Mouse (Mus musculus): ENCODE data around the gene Fut8. TPM values are rescaled to one million over a fixed set of nuclear protein-coding genes. Genes with fewer than 3 reads are reported as not detected.

Fut8 gene
- 10 to 100 TPM; 76.4 to 81.6 TPM for total RNA-seq (2021)
- long read RNA-seq, experiment 1, transcript Fut8-201 (12 exons, 3,358 nt), result major isoform, 33 of 46 reads
- long read RNA-seq, experiment 1, partial matches to known transcripts, result 1 of 46 reads
- long read RNA-seq, experiment 1, other reads (novel, unspliced or antisense), result 12 of 46 reads
- long read RNA-seq, experiment 2, transcript Fut8-201 (12 exons, 3,358 nt), result major isoform, 45 of 73 reads
- long read RNA-seq, experiment 2, partial matches to known transcripts, result 7 of 73 reads
- long read RNA-seq, experiment 2, other reads (novel, unspliced or antisense), result 21 of 73 reads

- no peak for TF ChIP-seq CTCF (conservative IDR thresholded peaks at IDR 0.05)
- Histone ChIP-seq H3K27ac (peak within 1 kb of the TSS; percentile 98), H3K4me3 (peak within 1 kb of the TSS; percentile 98)
- peak; percentile 87 to 88 for DNase-seq (ENCODE audit: low spot score in 2 of 2)
These were observed at the start of gene Fut8 for GRCm38 (mm10) chr12:77237950-77238530. Gene Fut8, plus strand, starts transcription at chr12:77238125.

GRCm38 (mm10) chr12:77189161-77189560 is 48.8 kb upstream of the Fut8 start:
- Histone ChIP-seq H3K27ac (no peak overlapping the region), H3K4me3 (no peak overlapping the region)
- no peak for DNase-seq (ENCODE audit: low spot score in 2 of 2)
- no peak for TF ChIP-seq CTCF (conservative IDR thresholded peaks at IDR 0.05)

DNA sequence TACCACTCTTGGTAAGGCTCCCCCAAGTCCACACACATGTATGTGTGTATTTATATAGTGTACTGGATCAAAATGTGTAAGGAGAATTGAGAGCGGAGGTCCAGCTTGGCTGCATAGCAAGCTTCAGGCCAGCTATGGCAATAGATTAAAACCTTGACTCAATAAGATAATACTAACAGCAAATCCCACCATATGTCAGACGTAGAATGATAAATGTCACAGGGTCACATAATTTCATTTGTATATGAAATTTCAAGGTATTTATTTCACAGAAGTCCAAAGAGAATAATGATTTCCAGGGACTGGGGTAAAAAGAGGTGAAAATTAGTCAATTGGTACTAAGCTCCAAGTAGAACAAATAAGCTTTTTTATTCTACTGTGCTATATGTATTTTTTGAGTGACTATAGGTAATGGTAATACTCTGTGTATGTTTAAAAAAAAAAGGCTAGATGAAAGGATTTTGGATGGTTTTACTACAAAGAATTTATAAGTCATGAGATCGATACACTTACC is 47.9 kb upstream of the Fut8 start:
- H3K27ac ChIP-seq, result no peak overlapping the region
- H3K4me3 ChIP-seq, result no peak overlapping the region
- no peak for TF ChIP-seq CTCF (conservative IDR thresholded peaks at IDR 0.05)
- DNase-seq (ENCODE audit: low spot score in 2 of 2), result no peak

GRCm38 (mm10) chr12:77191478-77192271 is 46.2 kb upstream of the Fut8 start:
- no peak overlapping the region for H3K27ac ChIP-seq
- no peak for DNase-seq (ENCODE audit: low spot score in 2 of 2)
- H3K4me3 ChIP-seq, result no peak overlapping the region
- TF ChIP-seq CTCF (conservative IDR thresholded peaks at IDR 0.05), result no peak

DNA sequence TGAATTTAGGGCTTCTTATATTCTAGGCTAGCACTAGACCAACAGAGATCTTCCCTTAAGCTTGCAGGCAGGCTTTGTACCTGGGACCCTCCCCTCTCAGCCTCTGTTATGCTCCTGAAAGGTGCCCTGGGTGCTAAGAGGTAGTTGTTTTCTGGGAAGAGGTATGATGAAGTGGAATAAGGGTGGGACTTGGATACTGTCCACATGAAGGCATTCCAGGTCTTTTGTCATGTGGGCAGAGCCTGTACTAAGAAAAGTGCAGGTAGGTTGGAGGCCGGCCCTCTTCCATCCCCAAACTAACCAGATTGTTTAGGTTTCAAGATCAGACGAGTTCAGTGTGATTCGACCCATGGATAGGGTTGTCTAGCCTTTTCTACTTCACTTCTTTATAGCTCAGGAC is 45.2 kb upstream of the Fut8 start:
- no peak for TF ChIP-seq CTCF (conservative IDR thresholded peaks at IDR 0.05)
- DNase-seq (ENCODE audit: low spot score in 2 of 2), result no peak
- no peak overlapping the region for H3K27ac ChIP-seq
- no peak overlapping the region for H3K4me3 ChIP-seq

DNA sequence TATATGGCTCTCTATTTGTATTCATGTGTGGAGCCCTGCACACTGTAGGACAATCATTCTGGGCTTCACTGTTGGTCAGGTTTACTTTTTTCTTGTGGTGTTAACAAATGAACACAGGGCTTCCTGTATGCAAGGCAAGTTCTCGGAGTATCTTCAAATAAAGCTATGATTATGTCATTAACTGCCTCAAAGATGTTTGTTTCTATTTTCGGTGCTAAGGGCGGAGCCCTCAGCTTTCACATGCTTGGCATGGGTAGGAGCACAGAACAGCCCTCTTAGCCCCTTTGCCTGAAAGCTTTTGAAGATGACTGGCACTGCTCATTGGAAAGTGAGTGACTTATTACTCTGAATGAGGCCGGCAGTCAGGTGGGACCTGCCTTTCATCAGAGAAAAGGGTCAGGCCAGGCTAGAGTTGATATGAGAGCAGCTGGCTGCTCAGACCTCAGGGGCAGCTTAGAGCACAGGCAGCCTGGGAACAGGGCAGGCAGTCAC is 44.7 kb upstream of the Fut8 start:
- H3K4me3 ChIP-seq, result no peak overlapping the region
- TF ChIP-seq CTCF (conservative IDR thresholded peaks at IDR 0.05), result no peak
- DNase-seq (ENCODE audit: low spot score in 2 of 2), result no peak
- no peak overlapping the region for H3K27ac ChIP-seq

DNA sequence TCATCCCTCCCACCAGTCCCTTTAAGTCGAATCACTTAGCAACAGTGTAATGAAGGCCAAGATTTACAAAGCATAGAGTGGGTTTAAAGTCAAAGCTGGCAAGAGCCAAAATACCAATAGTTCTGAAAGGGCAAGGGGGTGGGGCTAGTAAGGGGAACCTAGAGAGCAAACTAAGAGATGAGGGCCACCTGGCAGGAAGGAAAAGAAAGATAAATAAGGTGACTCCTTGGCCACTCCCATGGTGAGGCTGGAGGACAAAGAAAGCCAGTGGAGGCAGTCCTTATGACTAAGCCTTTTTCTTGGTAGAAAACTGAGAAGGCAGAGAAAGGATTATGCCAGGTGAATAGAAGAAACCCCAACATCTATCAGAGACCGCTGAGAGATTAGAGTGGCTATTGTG is 42.9 kb upstream of the Fut8 start:
- DNase-seq (ENCODE audit: low spot score in 2 of 2), result no peak
- Histone ChIP-seq H3K4me3 (no peak overlapping the region), H3K27ac (no peak overlapping the region)
- no peak for TF ChIP-seq CTCF (conservative IDR thresholded peaks at IDR 0.05)

GRCm38 (mm10) chr12:77196529-77197095 is 41.3 kb upstream of the Fut8 start:
- Histone ChIP-seq H3K4me3 (no peak overlapping the region), H3K27ac (no peak overlapping the region)
- TF ChIP-seq CTCF (conservative IDR thresholded peaks at IDR 0.05), result no peak
- no peak for DNase-seq (ENCODE audit: low spot score in 2 of 2)

- Histone ChIP-seq H3K27ac (peak overlapping the region; percentile 71), H3K4me3 (no peak overlapping the region)
- DNase-seq (ENCODE audit: low spot score in 2 of 2), result no peak
- no peak for TF ChIP-seq CTCF (conservative IDR thresholded peaks at IDR 0.05)
These were observed 40.8 kb upstream of the Fut8 start for GRCm38 (mm10) chr12:77197121-77197599.

DNA sequence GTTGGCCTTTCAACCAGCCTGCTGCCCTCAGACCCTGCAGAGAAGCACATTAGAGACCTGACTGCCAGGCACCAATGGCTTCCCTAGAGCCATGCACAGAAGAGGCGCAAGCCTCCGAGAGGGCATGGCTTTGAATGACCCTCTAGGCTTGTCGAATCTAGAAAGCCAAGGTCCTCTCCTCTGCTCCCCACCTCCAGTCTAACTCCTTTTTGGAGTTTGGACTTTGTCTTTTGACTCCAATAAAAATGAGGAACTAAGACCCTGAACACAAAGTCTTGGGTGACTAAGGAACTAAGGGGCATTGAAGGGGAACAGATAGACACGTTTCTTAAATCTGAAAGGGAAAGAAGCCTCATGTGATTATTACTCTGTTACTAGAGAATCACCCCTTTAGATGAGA is 39.7 kb upstream of the Fut8 start:
- DNase-seq (ENCODE audit: low spot score in 2 of 2), result no peak
- Histone ChIP-seq H3K4me3 (no peak overlapping the region), H3K27ac (peak overlapping the region; percentile 71)
- TF ChIP-seq CTCF (conservative IDR thresholded peaks at IDR 0.05), result no peak

DNA sequence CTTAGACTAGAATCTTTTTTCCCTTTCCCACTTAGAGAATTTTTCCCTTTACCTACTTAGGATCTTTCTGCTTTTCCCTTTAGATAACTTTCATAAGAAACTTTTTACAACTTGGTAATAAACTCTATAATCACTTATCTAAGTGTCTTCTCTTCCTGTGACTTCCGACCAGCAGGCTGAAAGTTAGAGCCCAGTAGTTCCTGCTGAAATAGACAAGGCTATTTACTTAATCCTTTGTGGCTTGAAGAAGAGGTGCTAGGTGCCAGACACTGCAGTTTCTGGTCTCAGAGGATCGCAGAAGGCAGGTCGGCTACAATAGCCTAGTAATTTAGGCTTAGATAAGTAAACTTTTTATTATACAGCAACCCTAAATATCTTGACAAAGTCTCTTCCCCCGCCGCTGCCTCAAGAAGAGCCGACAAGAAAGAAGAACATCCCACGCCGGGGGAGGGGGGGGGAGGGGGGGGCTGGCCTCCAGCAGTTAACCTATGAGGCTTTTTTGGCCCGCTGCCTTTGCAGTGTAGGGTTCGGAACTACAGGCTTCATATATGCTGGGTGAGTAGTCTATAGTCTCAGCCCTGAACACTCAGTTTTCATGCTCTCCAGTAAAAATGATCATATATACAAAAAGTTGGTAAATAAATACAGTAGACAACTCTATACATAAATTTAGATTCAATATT is 36.3 kb upstream of the Fut8 start:
- H3K4me3 ChIP-seq, result no peak overlapping the region
- no peak for DNase-seq (ENCODE audit: low spot score in 2 of 2)
- H3K27ac ChIP-seq, result no peak overlapping the region
- TF ChIP-seq CTCF (conservative IDR thresholded peaks at IDR 0.05), result no peak

- no peak for DNase-seq (ENCODE audit: low spot score in 2 of 2)
- H3K27ac ChIP-seq, result no peak overlapping the region
- no peak overlapping the region for H3K4me3 ChIP-seq
- TF ChIP-seq CTCF (conservative IDR thresholded peaks at IDR 0.05), result no peak
These were observed 34.8 kb upstream of the Fut8 start for GRCm38 (mm10) chr12:77203136-77203535.
